Mouse (Mus musculus): ENCODE measurements at regions not wholly inside any gene's neighbourhood (a gene's known extent, or its start where the extent isn't known, plus 50 kb on each side); places are given as distances from the start of the nearest gene placed in this dataset.

DNA sequence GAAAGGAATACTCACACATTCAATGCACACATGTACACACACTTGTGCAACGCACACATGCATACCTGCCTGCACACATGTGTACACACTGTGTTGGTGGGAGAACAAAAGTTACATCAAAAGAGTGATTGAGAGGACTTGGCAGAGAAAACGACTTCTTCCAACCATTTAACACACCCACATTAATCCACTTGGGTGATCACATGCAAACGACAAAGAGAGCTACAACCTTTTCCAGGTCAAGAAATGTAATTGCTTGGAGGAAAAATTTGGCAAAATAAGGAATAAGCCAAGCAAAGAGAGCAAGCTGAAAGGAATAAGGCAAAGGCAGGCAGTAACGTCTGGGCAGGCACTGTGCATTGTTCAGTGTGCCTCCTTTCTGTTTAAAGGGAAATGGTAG is 67.3 kb downstream of the C1d start:
- no peak for DNase-seq (ENCODE audit: low read depth, low spot score)

DNA sequence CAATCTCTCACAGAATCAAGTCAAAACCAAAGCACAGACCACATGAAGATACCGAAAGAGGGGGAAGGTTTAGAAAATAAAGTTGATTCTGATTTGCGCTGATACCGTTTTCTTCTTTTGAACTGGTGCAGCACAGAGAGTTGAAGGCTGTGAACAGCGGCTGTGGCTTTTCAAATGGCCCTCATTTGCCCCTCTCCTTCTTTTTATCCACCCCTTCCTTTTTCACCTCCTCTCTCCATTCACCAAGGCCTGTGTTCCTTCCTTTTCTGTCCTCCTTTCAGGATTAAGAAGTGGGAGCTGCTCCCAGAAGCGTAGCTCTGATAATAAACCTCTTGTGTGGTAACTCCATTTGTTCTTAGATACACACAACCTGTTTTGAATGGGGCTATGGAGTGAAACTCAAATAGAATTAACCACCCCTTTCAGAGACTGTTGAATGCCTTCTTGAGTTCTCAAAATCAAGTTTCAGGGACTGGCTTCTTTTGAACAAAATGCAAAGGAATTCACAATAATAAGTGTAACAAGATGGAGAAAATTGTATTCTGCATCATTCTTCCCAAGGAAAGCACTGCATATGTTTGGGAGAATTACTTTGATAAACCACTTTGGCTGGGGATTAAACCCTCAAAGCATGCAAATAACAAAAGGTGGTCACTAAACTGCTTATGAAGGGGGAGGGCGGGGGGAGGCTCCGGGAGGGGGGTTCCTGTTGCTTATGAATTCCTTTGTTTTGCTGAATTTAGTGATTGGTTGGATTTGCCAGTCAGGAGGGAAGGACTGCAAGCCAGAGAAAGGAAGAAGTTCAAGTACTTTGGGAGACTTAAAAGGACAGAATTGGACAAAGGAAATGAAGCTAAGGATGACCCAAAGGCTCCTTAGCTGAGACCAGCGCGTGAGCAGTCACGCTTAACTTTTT is 68.6 kb downstream of the C1d start:
- DNase-seq (ENCODE audit: low read depth, low spot score), result no peak

DNA sequence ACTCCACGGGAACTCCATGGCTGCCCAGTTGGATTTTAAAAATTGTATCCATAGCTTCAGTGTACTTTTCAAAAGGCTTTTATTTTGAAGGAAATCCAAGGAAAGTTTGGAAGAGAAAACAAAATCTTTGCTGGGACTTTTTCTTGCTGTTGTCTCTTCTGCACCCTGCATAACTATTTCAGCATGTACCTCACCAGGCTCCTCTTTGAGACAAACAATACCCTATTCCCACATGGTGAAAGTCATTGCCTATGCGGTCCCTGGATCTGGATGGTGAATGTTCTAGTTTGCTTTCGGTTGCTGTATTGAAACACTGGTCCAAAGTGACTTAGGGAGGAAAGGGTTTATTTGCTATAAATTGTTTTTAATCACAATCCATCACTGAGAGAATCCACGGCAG is 69.3 kb downstream of the C1d start:
- no peak for DNase-seq (ENCODE audit: low read depth, low spot score)

DNA sequence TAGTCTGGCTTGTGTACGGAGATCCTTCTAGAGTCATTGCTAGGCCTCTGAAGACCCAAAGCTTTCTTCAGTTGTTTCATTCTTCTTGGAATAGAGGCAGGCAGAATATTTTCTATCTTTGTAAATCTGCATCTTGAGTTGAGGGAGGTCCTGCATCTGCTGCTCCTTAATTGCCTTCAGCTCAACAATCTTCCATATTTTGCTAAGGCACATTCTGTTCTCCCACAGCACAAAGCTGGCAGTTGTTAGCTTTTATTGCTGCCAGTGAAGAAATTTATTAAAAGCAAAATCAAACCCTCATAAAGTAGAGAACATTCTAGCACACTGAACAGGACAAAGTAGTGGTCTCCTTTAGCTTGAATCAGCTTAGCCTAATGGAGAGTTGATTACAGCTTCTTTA is 94.1 kb downstream of the C1d start:
- peak; percentile 62 for DNase-seq (ENCODE audit: low read depth, low spot score)

DNA sequence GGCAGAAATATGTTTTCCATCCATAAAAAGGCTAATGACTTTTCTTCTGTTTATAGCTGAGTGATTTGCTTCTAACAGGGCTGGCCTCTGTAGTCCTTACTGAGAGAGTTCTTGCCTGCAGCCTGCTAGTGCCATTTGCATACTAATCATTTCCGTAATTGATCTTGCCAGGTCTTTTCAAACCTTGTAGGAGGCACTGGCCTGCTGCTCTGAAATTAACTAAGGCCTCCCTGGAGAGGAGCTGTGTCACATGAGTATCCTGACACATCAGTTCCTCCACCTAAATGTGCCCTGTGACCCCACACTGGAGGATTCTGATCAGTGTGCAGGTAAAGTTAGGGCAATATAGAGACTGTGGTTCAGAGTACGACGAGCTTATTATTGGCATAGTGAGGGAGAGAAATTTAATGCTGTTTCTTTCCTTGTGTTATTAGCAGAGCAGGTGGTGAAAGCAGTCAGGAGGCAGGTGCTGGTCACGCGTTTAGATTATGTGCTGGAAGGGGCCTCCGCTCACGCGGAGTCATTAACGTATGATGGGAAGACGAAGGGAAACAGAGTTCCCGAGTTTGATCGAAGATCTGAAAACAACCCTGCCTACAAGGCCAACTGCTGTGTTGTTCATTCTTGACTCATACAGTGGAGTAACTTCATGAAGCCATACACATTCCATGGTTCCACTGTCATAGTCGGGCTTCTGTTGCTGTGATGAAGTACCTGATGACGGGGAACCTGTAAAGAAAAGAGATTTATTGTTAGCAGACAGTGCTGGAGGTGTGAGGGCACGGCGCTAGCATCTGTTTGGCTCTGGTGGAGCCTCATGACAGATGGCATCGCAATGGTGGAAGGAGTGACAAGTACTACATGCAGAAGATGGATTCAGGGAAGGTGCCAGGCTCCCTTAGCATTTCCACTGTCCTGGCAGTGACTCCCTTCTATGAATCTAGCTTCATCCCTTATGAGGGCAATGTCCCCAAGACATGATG is 95.1 kb downstream of the C1d start:
- DNase-seq (ENCODE audit: low read depth, low spot score), result peak; percentile 15

DNA sequence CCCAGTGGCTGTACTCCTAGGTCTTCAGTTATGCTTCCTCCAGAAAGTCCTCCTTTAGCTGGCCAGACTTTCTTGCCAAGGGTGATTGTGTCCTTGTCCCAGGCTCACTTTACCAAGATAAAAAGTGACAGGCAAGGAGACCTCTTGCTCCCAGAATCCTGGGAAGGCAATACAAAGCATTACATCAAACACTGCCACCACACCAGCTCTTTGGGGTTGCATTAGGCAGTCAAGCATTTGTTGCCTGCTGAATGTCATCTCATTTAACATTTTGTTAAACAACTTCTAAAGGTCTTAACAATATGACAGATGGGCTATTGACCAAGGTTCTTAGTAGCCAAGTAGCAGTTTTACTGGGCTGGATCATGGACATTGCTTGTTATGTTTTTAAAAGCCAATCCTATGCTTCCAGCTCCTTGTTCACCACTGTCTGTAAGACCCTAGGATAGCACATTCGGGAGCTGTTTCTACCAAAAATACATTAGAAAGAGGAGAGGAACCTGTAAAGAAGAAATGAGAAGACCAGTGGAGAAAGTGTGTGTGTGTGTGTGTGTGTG is 102.4 kb downstream of the C1d start:
- no peak for DNase-seq (ENCODE audit: low read depth, low spot score)

DNA sequence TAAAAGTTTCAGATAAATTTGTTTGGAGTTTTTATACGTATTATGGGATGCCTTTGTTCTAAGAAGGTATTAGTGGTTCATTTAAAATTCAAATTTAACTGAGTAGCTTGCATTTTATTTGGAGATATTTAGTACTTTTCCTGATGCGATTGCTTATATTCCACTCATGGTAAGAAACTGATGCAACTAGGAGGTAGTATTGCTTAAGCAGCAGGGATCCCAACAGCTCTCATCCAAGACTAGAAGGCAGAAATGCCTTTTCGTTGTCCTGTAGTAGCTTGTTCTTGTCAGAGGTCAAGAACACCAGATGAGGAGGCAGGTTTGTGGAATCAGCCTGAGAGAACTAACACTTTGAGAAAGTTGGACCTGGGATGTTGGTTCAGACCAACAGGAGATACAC is 120.5 kb downstream of the C1d start:
- no peak for DNase-seq (ENCODE audit: low read depth, low spot score)

DNA sequence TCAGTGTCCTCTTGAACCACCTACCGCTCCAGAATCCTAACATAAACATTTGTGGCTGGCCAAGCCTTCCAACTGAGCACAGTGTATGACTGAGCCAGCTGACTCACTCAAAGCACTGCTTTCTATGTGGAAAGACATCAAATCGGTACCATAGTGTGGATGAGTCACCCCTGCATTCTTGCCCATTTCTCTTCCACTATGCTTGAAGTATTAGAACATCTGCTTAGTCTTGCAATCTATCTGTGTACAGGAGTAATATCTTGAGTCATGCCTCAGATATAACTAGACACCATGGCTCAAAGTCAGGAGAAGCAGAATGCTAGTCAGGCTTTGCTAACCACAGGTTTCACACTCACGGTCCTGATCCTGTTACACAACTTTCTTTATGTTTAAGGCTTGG is 129.4 kb downstream of the C1d start:
- peak; percentile 80 for DNase-seq (ENCODE audit: low read depth, low spot score)

DNA sequence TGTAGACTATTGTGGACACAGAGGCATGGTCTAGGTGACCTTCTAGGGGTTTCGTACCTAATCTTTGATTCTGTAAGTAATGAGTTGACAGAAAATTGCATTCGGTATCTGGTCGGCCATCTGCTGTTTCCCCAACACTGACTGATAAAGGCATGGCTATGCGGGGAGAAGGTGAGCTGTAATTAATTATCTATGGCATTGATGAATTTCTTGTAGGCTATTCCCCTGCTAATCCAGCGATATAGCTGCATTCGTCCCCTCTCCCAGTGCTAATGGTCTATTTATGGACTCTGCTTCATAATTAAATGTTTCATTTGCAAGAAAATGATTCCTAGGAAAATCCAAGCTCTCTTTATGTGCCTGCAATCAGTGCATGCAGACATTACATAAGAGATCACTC is 136.5 kb downstream of the C1d start:
- peak; percentile 10 for DNase-seq (ENCODE audit: low read depth, low spot score)

DNA sequence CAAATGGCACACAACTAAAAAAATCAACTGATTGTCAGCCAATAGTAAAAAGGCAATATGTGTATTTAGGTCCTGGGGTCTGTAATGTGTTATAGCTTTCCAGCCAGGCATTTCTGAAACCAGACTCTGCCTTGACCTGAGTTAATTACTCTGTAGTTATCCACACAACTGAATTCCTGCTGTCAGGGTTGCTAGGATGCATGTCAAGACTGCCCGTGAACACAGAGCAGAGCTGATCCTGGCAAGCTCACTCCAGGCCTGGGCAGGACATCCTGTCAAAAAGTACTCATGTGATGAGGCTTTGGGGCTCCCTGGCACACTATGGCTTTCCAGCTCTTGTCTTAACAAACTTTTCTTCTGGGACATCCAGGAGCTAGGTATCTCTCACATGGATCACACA is 157.2 kb downstream of the C1d start:
- DNase-seq (ENCODE audit: low read depth, low spot score), result no peak

DNA sequence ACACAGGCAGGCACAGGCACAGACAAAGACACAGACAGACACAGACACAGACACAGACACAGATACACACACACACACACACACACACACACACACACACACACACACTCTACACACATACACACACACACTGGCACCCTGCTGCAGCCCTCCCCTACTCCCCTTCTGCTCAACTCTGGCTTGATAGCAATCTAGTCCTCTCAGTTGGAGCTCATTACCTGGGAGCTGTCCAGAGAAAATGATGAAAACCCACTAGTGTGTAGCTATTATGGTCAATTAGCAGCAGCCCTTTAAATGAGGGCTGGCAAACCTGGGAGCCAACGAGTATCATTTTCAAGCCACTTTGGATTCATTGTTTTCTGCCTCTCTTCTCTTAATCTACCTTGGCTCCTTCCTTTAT is 157.8 kb downstream of the C1d start:
- DNase-seq (ENCODE audit: low read depth, low spot score), result no peak

DNA sequence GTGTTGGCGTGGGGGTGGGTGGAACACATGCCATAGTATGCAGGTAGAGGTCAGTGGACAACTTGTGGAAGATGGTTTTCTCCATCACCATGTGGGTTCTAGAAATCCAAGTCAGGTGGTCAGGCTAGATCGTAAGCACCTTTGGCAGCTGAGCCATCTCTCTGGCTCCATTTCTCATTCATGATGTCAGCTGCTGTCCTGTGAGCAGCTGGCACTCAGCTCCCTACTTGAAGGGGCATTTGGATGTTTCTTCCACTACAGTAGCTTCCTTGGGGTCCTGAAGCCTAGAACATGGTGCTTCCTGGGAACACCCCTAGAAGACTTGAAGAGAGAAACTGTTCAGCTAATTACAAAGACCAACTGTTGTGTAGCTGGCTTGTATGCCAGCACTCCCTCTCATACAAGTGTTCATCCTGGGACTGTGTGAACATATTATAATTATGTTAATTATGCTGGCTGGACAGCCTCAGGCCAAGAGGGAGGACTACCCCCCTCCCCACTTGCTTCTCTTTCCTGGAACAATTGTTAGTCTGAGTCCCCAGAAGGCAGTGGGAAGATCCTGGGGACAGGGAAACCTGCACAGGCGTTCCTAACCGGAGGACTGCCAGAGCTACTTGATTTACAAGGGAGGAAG is 160.4 kb downstream of the C1d start:
- no peak for DNase-seq (ENCODE audit: low read depth, low spot score)

DNA sequence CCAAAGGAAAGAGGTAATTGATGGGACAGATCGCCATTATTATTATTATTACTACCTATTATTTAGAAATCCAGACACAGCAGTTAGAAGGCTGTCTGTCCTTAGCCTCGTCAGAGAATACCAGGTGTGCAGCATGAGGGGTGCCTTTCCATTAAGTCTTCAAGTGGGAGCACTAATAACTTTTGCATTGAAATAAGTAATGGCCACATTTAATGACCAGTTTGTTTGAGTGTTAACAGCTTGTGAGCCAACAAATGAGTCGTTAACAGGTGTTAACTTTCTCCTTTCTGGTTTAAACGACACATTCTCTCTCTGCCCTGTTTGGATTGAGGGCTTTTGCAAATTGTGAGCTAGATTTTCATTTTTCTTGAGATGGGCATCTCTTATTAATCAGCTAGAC is 184.8 kb downstream of the C1d start:
- no peak for DNase-seq (ENCODE audit: low read depth, low spot score)

DNA sequence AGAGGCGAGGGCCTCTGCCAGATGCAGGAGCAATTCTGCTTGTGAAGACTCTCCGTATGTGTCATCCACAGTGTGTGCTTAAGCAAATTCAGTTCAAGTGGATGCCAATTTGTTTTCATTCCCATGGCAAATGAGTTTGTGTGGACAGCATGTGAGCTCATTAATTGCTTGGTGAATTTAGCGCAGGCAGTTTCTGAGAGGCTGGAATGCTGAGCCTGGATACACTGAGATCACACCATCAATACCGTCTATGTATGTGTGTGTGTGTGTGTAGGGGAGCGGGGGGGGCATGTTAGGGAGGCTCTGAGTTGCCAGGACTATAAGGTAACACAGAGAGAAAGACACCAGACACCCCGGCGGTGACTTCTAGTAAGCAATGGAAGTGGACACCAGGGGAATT is 191.9 kb downstream of the C1d start:
- DNase-seq (ENCODE audit: low read depth, low spot score), result no peak

DNA sequence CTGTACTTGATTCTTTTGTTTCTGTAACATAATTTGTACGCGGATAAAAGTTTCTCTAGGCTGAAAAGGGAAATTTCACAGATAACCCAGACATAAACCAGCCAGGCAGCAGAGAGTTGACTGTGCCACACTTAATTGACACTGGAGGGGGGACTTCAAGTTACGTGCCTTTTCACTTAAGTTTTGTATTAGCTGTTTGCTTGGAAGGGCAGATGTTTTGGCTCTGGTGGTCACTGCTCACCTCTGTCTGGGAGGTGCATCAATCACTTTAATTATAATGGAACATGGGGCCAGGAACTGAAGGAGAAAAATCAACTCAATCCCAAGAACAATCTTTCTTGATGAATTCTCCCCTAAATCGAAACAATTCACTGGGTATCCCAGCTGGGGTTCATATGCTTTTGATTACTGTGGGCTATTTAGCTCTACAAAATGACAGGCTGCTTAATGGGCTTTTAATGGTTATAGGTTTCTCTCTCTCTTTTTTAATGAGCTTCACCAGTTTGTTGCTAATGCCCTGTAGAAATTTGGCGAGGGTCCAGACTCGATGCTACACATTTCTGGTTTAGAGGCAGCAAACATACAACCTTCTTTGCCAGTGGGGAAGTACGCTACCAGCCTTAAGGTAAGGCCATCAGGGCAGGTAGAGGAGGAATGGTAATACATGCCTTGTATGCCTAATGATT is 193.1 kb downstream of the C1d start:
- DNase-seq (ENCODE audit: low read depth, low spot score), result no peak

DNA sequence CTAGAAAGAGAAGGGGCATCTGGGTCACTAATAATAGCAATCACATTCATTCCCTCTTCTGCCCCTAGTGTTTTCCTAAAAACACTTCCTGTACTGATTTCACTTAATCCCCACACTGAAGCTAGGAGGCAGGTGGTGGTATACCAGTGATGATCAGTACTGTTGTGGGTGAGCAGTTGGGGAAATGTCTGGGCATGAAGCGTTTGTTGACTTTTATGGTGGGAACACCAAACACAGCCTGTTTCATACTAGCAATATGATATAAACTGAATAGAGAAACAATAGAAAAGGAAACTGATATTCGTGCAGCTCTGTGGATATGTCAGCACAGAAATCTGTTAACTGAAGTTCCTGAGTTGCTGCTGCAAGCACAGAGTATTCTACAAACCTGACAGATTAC is 194.1 kb downstream of the C1d start:
- no peak for DNase-seq (ENCODE audit: low read depth, low spot score)

DNA sequence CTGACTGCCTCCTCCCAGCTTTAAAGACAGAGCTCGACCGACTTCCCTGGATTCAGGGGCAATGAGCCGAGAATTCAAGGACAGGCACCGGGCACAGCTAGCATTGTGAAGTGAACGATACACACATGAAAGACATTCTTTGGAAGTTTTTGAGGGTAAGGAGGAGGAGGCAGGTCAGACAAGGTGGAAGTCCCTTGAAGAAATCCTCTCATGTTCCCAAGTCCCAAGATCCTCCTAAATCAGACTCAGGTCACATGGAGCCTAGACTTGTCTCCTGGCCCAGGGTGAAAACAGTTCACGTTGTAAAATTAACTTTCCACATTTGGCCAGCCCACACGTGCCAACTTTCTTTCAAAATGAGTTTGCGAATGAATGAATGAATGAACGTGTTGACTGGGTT is 196.2 kb downstream of the C1d start:
- no peak for DNase-seq (ENCODE audit: low read depth, low spot score)

DNA sequence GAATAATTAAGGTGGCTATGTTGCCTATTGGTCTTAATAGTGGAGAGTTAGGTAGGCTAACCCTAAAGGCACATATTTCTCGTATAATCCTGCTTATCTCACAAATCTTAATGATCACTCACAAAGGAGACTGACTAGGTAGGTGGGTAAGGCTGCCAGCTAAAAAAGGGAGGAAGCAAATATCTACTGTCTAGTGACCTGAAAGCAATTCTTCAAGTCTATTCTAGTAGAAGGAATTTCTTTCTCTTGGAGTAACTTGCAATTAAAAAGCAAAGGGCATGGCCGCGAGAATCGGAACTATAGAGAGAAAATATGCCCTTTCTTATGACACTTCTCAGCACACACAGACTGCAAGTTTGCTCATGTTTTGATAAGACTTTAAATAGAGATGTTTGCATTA is 201.6 kb downstream of the C1d start:
- no peak for DNase-seq (ENCODE audit: low read depth, low spot score)

DNA sequence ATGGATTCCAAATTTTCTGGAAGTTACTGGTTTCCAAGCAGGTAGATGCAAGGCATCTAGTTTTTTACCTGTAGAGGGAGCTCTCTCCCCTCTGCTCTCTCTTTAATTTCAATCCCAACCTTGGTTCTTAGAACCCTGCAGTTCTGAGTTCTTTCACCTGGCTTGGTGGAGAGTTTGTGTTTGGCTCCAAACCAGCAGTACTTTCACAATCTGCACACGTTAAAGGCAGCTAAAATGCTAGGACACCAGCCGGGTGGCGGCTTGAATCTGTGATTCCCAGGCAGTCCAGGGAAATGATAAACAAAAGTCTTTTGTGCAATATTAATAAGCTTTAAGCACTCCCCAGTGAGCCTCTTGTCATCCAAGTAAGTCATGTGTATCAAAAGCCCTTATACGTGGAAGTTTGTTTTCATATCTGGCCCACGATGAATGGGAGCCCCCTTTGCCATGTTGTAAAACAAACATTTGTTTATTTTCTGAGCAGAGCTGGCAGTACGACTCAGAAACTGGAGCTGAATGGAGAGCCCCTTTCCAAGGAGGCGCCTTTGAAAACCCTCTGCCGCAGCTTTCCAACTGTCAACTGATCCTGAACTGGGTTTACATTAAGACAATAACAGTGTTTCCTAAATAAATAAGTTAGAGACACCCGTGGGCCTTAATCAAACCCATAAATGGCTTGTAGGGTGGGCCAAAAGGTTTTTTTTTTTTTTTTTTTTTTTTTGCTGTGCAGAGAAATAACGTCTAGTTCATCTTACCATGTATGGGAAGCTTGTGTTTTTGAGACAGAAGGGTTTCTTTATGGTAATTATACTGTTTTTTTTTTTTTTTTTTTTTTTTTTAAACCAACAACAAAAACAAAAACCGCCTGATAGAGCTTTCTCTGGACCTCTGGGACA is 202.9 kb downstream of the C1d start:
- DNase-seq (ENCODE audit: low read depth, low spot score), result peak; percentile 68

DNA sequence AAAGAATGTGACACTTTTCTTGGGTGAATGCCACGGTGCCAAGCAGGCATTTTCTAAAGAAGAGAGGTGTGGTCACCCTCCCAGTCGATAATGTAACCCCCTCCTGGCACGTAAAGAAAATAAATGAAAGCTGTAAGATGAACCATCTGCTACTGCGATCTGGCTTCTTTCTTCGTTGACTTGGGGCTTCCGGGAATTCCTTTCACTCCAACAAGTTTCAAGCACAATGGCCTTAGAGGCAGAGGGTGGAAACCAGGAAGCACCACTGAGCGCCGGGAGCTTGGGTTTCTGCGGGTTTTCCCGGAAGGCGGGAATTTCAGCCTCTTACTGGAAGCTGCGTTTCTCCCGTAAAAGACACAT is 203.5 kb downstream of the C1d start:
- no peak for DNase-seq (ENCODE audit: low read depth, low spot score)

All from brain, adult 2 months (tissue).